Mouse (Mus musculus) ES-Bruce4 (cell line): Measurements from ENCODE around the gene Ing1. TPM values are rescaled to one million over a fixed set of nuclear protein-coding genes. Genes with fewer than 3 reads are reported as not detected.

Source experiments
- H3K27ac ChIP-seq: 2 replicates; pipeline ENCODE4 v1.5.1; 2012; ENCODE audit warnings: low read length, inconsistent platforms; ENCODE audit not compliant: insufficient read depth
- H3K27me3 ChIP-seq: 2 replicates; pipeline ENCODE4 v1.6.1; 2012; ENCODE audit warnings: mild to moderate bottlenecking, low read length, inconsistent platforms; ENCODE audit not compliant: control insufficient read depth, poor library complexity, insufficient read depth, severe bottlenecking
- H3K36me3 ChIP-seq: 2 replicates; pipeline ENCODE4 v1.6.1; 2012; ENCODE audit warnings: inconsistent platforms, mild to moderate bottlenecking, low read length, moderate library complexity; ENCODE audit not compliant: control insufficient read depth, poor library complexity, insufficient read depth, severe bottlenecking
- H3K4me1 ChIP-seq: one replicate; pipeline ENCODE4 v1.8.1; 2011; ENCODE audit warnings: low read length; ENCODE audit not compliant: control insufficient read depth, insufficient read depth
- H3K4me3 ChIP-seq: 2 replicates; pipeline ENCODE4 v1.5.1; 2011; ENCODE audit warnings: low read depth, mild to moderate bottlenecking, low read length
- H3K9ac ChIP-seq: 2 replicates; pipeline ENCODE4 v1.6.1; 2012; ENCODE audit warnings: low read depth, mild to moderate bottlenecking, inconsistent platforms; ENCODE audit not compliant: poor library complexity, severe bottlenecking
- H3K9me3 ChIP-seq: replicated peaks from 2 replicates; pipeline ENCODE4 v1.6.1; 2012; ENCODE audit warnings: mild to moderate bottlenecking, low read length, inconsistent platforms; ENCODE audit not compliant: control insufficient read depth, poor library complexity, insufficient read depth, severe bottlenecking
- CTCF ChIP-seq: IDR thresholded peaks from one replicate; pipeline ENCODE4 v1.8.1; 2011; ENCODE audit warnings: low read depth, low read length
- EP300 ChIP-seq: IDR thresholded peaks from 2 replicates; pipeline ENCODE4 v1.6.1; 2011; ENCODE audit warnings: low read depth, low read length; ENCODE audit not compliant: insufficient read depth
- POLR2A ChIP-seq: IDR thresholded peaks from one replicate; pipeline ENCODE4 v1.8.1; 2011; ENCODE audit warnings: low read length; ENCODE audit not compliant: insufficient read depth
- polyA plus RNA-seq: library from polyadenylated mRNA; stranded (reverse); fragments of >200 nt; gene quantifications from 2 replicates; pipeline ENCODE4 v1.2.4, GENCODE M21; 2011; ENCODE audit warnings: low read depth; ENCODE audit not compliant: missing spikeins, insufficient read depth, insufficient read length

Ing1 gene
- polyA plus RNA-seq, 1 experiment: 59.1 TPM

DNA sequence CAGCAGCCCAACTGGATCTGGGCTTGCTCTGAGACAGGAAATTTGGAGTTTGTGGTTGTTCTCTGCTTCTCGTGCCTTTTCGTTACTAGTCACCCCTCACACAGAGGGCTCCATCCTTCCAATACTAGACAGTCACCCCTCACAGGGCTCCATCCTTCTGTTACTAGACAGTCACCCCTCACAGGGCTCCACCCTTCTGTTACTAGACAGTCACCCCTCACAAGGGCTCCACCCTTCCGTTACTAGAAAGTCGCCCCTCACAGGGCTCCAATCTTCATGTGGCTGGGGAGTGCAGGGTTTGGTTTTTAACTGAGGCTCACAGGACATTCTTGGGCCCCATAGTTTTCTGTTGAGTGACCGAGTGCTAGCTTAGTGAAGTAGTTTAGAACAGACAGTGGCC, 42.1 kb upstream of the Ing1 start:
- peaks cover 52% of the 10 kb centered on the region for H3K36me3 ChIP-seq
- no peaks in the 10 kb centered on the region for H3K27me3 ChIP-seq
- no peak overlapping the region for H3K27ac ChIP-seq
- no peak overlapping the region for H3K9ac ChIP-seq
- no peaks in the 10 kb centered on the region for H3K4me1 ChIP-seq
- TF ChIP-seq POLR2A (no peak), CTCF (no peak), EP300 (no peak)
- H3K4me3 ChIP-seq: no peak overlapping the region
- no peaks in the 10 kb centered on the region for H3K9me3 ChIP-seq

DNA sequence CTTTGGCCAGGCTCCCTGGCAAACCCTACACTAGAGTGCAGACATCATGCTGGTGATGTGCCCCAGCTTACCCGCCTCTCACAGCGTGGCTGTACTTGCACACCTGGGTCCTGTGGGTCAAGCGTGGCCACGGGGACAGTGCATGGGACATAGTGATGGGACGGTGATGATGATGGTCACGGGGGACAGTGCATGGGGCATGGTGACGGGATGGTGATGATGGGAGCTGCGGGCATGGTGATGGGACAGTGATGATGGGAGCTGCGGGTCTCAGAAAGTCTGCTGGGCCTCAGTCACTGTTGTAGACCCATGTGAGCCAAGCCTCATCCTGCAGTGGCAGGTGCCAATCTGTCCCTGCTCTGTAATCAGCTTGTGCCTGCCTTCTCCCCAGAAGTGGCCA, 39.1 kb upstream of the Ing1 start:
- TF ChIP-seq POLR2A (no peak), EP300 (no peak), CTCF (no peak)
- Histone ChIP-seq H3K27me3 (no peaks in the 10 kb centered on the region), H3K9me3 (no peaks in the 10 kb centered on the region), H3K4me1 (no peaks in the 10 kb centered on the region), H3K4me3 (no peak overlapping the region), H3K9ac (no peak overlapping the region), H3K36me3 (peaks cover 30% of the 10 kb centered on the region), H3K27ac (no peak overlapping the region)

- Histone ChIP-seq H3K27me3 (no peaks in the 10 kb centered on the region), H3K9ac (no peak overlapping the region), H3K4me1 (no peaks in the 10 kb centered on the region), H3K4me3 (no peak overlapping the region), H3K36me3 (peaks cover 19% of the 10 kb centered on the region), H3K9me3 (no peaks in the 10 kb centered on the region), H3K27ac (no peak overlapping the region)
- no peak for TF ChIP-seq POLR2A
- no peak for TF ChIP-seq CTCF
- TF ChIP-seq EP300: no peak
Measured at GRCm38 (mm10) chr8:11517366-11518055, 37.9 kb upstream of the Ing1 start.

DNA sequence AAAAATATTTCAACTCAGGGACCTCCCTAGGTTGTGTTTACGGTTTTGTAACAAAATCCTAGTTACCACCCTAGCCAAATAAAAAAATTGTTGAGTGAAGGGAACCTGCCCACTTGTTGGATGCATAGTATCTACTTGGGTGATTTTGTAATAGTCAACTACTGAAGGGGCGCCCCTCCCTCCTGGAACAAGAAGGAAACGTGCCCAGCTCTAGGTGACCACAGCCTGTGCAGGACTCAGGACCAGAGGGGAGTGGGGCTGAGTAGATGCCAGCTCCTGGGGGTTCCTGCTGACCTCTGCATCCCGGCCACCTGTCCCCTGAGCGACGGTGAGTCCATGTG, 37.3 kb upstream of the Ing1 start:
- Histone ChIP-seq H3K4me3 (no peak overlapping the region), H3K27ac (no peak overlapping the region), H3K27me3 (no peaks in the 10 kb centered on the region), H3K9ac (no peak overlapping the region), H3K36me3 (peaks cover 15% of the 10 kb centered on the region), H3K9me3 (no peaks in the 10 kb centered on the region), H3K4me1 (no peaks in the 10 kb centered on the region)
- TF ChIP-seq POLR2A (no peak), CTCF (no peak), EP300 (no peak)

- Histone ChIP-seq H3K9me3 (no peaks in the 10 kb centered on the region), H3K4me3 (no peak overlapping the region), H3K4me1 (no peaks in the 10 kb centered on the region), H3K36me3 (peaks cover 9% of the 10 kb centered on the region), H3K27me3 (no peaks in the 10 kb centered on the region), H3K9ac (no peak overlapping the region), H3K27ac (no peak overlapping the region)
- TF ChIP-seq CTCF (no peak), EP300 (no peak), POLR2A (no peak)
Measured at GRCm38 (mm10) chr8:11518676-11519075, 36.7 kb upstream of the Ing1 start.

- TF ChIP-seq EP300 (no peak), POLR2A (no peak), CTCF (no peak)
- H3K27ac ChIP-seq: no peak overlapping the region
- H3K9ac ChIP-seq: no peak overlapping the region
Measured at GRCm38 (mm10) chr8:11523331-11523730, 32.0 kb upstream of the Ing1 start.

More at GRCm38 (mm10) chr8:11523331-11523730, 32.0 kb upstream of the Ing1 start:
- Histone ChIP-seq H3K36me3 (peaks cover 2% of the 10 kb centered on the region; the same call in 1 of the 2 replicates), H3K4me1 (no peaks in the 10 kb centered on the region), H3K9me3 (no peaks in the 10 kb centered on the region), H3K27me3 (no peaks in the 10 kb centered on the region), H3K4me3 (no peak overlapping the region)
